Mouse (Mus musculus) MEL (cell line): ENCODE results near the gene Ldlrap1. TPM values are rescaled to one million over a fixed set of nuclear protein-coding genes. Genes with fewer than 3 reads are reported as not detected.

Source experiments
- DNase-seq: peaks from one replicate; pipeline ENCODE4 v3.0.0; 2011; ENCODE audit warnings: low read depth, low spot score
- H3K27ac ChIP-seq: 2 replicates; pipeline ENCODE4 v1.5.1; 2012; ENCODE audit warnings: low read depth, mild to moderate bottlenecking, control low read depth, low read length, moderate library complexity; ENCODE audit not compliant: control insufficient read depth
- H3K27me3 ChIP-seq, 2 experiments: fragments of 150-350 bp in 1 of 2; sonication (generic) in 1 of 2; 2 replicates each; pipeline ENCODE4 v1.6.1; 2012; ENCODE audit warnings: low read length in 2 of 2, mild to moderate bottlenecking in 2 of 2, improper control_type of control experiment in 1 of 2, moderate library complexity in 1 of 2; ENCODE audit not compliant: insufficient read depth in 2 of 2, control insufficient read depth in 1 of 2
- H3K36me3 ChIP-seq, 2 experiments: 2 replicates each; pipeline ENCODE4 v1.6.1; 2012 to 2014; ENCODE audit warnings: low read length in 2 of 2, improper control_type of control experiment in 1 of 2, inconsistent platforms in 1 of 2, mild to moderate bottlenecking in 1 of 2; ENCODE audit not compliant: insufficient read depth in 2 of 2, control insufficient read depth in 1 of 2
- H3K4me1 ChIP-seq, 2 experiments: fragments of 150-350 bp in 1 of 2; sonication (generic) in 1 of 2; 2 replicates each; pipeline ENCODE4 v1.6.1; 2012; ENCODE audit warnings: low read length in 2 of 2, improper control_type of control experiment in 1 of 2, mild to moderate bottlenecking in 1 of 2; ENCODE audit not compliant: insufficient read depth in 2 of 2, control insufficient read depth in 1 of 2
- H3K4me3 ChIP-seq, 2 experiments: fragments of 150-350 bp in 1 of 2; sonication (generic) in 1 of 2; 2 replicates each; pipeline ENCODE4 v1.5.1; 2012; ENCODE audit warnings: low read depth in 2 of 2, low read length in 2 of 2, mild to moderate bottlenecking in 2 of 2, moderate library complexity in 2 of 2, control low read depth in 1 of 2, improper control_type of control experiment in 1 of 2; ENCODE audit not compliant: control insufficient read depth in 1 of 2, insufficient read depth in 1 of 2
- H3K79me2 ChIP-seq: 2 replicates; pipeline ENCODE4 v1.6.1; 2012; ENCODE audit warnings: mild to moderate bottlenecking, low read length, moderate library complexity; ENCODE audit not compliant: control insufficient read depth, poor library complexity, insufficient read depth
- H3K9ac ChIP-seq: 2 replicates; pipeline ENCODE4 v1.6.1; 2012; ENCODE audit warnings: low read depth, mild to moderate bottlenecking, control low read depth, low read length, moderate library complexity; ENCODE audit not compliant: control insufficient read depth, poor library complexity, severe bottlenecking
- H3K9me3 ChIP-seq: fragments of 150-350 bp; sonication (generic); replicated peaks from 2 replicates; pipeline ENCODE4 v1.6.1; 2012; ENCODE audit warnings: mild to moderate bottlenecking, low read length, improper control_type of control experiment, moderate library complexity; ENCODE audit not compliant: insufficient read depth
- CHD1 ChIP-seq: IDR thresholded peaks from 2 replicates; pipeline ENCODE4 v1.6.1; 2012; ENCODE audit warnings: low read depth, mild to moderate bottlenecking, inconsistent platforms, low read length, improper control_type of control experiment
- E2F4 ChIP-seq: IDR thresholded peaks from 2 replicates; pipeline ENCODE4 v1.6.1; 2011; ENCODE audit warnings: low read depth, low read length, improper control_type of control experiment, borderline replicate concordance
- ELF1 ChIP-seq: IDR thresholded peaks from 2 replicates; pipeline ENCODE4 v1.6.1; 2014; ENCODE audit warnings: low read depth, mild to moderate bottlenecking, inconsistent platforms, low read length, improper control_type of control experiment, moderate library complexity
- ETS1 ChIP-seq: IDR thresholded peaks from 2 replicates; pipeline ENCODE4 v1.6.1; 2012; ENCODE audit warnings: low read depth, mild to moderate bottlenecking, inconsistent platforms, low read length, improper control_type of control experiment, moderate library complexity
- MAFK ChIP-seq: IDR thresholded peaks from 2 replicates; pipeline ENCODE4 v1.6.1; 2011; ENCODE audit warnings: low read depth, mild to moderate bottlenecking, low read length, improper control_type of control experiment, borderline replicate concordance
- MAX ChIP-seq: IDR thresholded peaks from 2 replicates; pipeline ENCODE4 v1.6.1; 2011; ENCODE audit warnings: low read length, improper control_type of control experiment
- MEF2A ChIP-seq: IDR thresholded peaks from 2 replicates; pipeline ENCODE4 v1.6.1; 2014; ENCODE audit warnings: low read depth, mild to moderate bottlenecking, inconsistent platforms, low read length, improper control_type of control experiment; ENCODE audit not compliant: poor library complexity, insufficient replicate concordance, severe bottlenecking; ENCODE audit errors: extremely low read depth
- MYC ChIP-seq: IDR thresholded peaks from 2 replicates; pipeline ENCODE4 v1.6.1; 2011; ENCODE audit warnings: low read depth, mild to moderate bottlenecking, low read length, improper control_type of control experiment, moderate library complexity
- NELFE ChIP-seq: IDR thresholded peaks from 2 replicates; pipeline ENCODE4 v1.6.1; 2011; ENCODE audit warnings: low read depth, low read length, improper control_type of control experiment
- NRF1 ChIP-seq: IDR thresholded peaks from 2 replicates; pipeline ENCODE4 v1.6.1; 2014; ENCODE audit warnings: low read depth, mild to moderate bottlenecking, inconsistent platforms, low read length, improper control_type of control experiment, moderate library complexity; ENCODE audit not compliant: poor library complexity, insufficient read depth, severe bottlenecking
- RCOR1 ChIP-seq: IDR thresholded peaks from 2 replicates; pipeline ENCODE4 v1.6.1; 2012; ENCODE audit warnings: low read depth, mild to moderate bottlenecking, inconsistent platforms, low read length, improper control_type of control experiment
- SMC3 ChIP-seq: IDR thresholded peaks from 2 replicates; pipeline ENCODE4 v1.6.1; 2011; ENCODE audit warnings: low read depth, low read length, improper control_type of control experiment
- TAL1 ChIP-seq: IDR thresholded peaks from 2 replicates; pipeline ENCODE4 v1.6.1; 2012; ENCODE audit warnings: mild to moderate bottlenecking, inconsistent platforms, low read length, moderate library complexity, mixed read lengths
- TBP ChIP-seq: IDR thresholded peaks from 2 replicates; pipeline ENCODE4 v1.8.0; 2011; ENCODE audit warnings: low read depth, low read length, improper control_type of control experiment
- TCF12 ChIP-seq: IDR thresholded peaks from 2 replicates; pipeline ENCODE4 v1.6.1; 2014; ENCODE audit warnings: low read depth, mild to moderate bottlenecking, inconsistent platforms, low read length, improper control_type of control experiment, moderate library complexity
- USF1 ChIP-seq: IDR thresholded peaks from 2 replicates; pipeline ENCODE4 v1.6.1; 2014; ENCODE audit warnings: low read depth, mild to moderate bottlenecking, inconsistent platforms, low read length, improper control_type of control experiment, moderate library complexity
- ZC3H11A ChIP-seq: IDR thresholded peaks from 2 replicates; pipeline ENCODE4 v1.6.1; 2012; ENCODE audit warnings: low read depth, mild to moderate bottlenecking, inconsistent platforms, low read length, improper control_type of control experiment
- polyA plus RNA-seq, 2 experiments: library from polyadenylated mRNA; stranded (reverse) in 1 of 2; unstranded in 1 of 2; fragments of >175 nt in 1 of 2; fragments of >200 nt in 1 of 2; gene quantifications; 2 replicates each; pipeline versions ENCODE4 v1.2.1 to v1.2.4; 2012; ENCODE audit warnings: low replicate concordance in 2 of 2, low read depth in 1 of 2; ENCODE audit not compliant: insufficient read length in 2 of 2, insufficient read depth in 1 of 2, missing spikeins in 1 of 2
- total RNA-seq: library from RNA; depleted of rRNA; stranded (reverse); fragments of 300-350 nt; gene quantifications from 2 replicates; pipeline ENCODE4 v1.2.3, GENCODE M21; 2012

The Ldlrap1 gene
- total and polyA plus RNA-seq, 3 experiments: 23.7 to 24.8 TPM; not detected in 1

- no peaks in the 10 kb centered on the region for H3K9me3 ChIP-seq
- no peaks in the 10 kb centered on the region for H3K79me2 ChIP-seq
- peaks cover 2 to 9% of the 10 kb centered on the region in 2 experiments; a peak in 3 of 4 replicates for H3K4me1 ChIP-seq
- H3K27ac ChIP-seq: no peak overlapping the region
- no peak overlapping the region for H3K4me3 ChIP-seq
- no peak overlapping the region for H3K9ac ChIP-seq
- no peak for DNase-seq
- H3K27me3 ChIP-seq: no peaks in the 10 kb centered on the region
- peaks cover 3 to 4% of the 10 kb centered on the region in 2 experiments; a peak in 3 of 4 replicates for H3K36me3 ChIP-seq
- TF ChIP-seq TAL1 (peak; percentile 34; the same call in 1 of the 2 replicates), NRF1 (no peak), USF1 (no peak)
Observed at GRCm38 (mm10) chr4:134751682-134752380, 16.0 kb downstream of the Ldlrap1 start.

- Histone ChIP-seq H3K79me2 (no peaks in the 10 kb centered on the region), H3K36me3 (peaks cover 3 to 4% of the 10 kb centered on the region in 2 experiments; a peak in 3 of 4 replicates), H3K27ac (no peak overlapping the region), H3K4me1 (peaks cover 2 to 9% of the 10 kb centered on the region in 2 experiments; a peak in 3 of 4 replicates), H3K4me3 (no peak overlapping the region), H3K27me3 (no peaks in the 10 kb centered on the region), H3K9me3 (no peaks in the 10 kb centered on the region), H3K9ac (no peak overlapping the region)
- no peak for DNase-seq
- TF ChIP-seq MAFK (no peak), NRF1 (no peak), RCOR1 (no peak), ZC3H11A (no peak), CHD1 (no peak), SMC3 (no peak), TBP (no peak), NELFE (no peak), MAX (no peak), MYC (no peak), MEF2A (no peak), ELF1 (no peak), E2F4 (no peak), TCF12 (no peak), ETS1 (no peak), TAL1 (no peak)
Observed at GRCm38 (mm10) chr4:134750825-134751224, 17.0 kb downstream of the Ldlrap1 start.
